ENCODE assay signal across 13 mouse cellular contexts in genomic region chr19:16593256-16593974, GRCm38 (mm10).
DNase-seq lines count a peak whose midpoint lies in the region; ATAC-seq lines count a peak whose summit lies in the region.
"Had no signal": no experiment of that assay in that cellular context is flagged by ENCODE, and none has a peak within 500 bp of the region (broad histone marks: within the 10 kb centered on the region; RNA-seq: fewer than 3 reads in every experiment).

No protein-coding gene starts in this region.

- intact Hi-C loops in left cerebral cortex, postnatal 36 days (cut with DNase I): no loop called here

- no peaks in the 10 kb centered on the region for H3K9me3 ChIP-seq in heart, embryonic 12.5 days (replicated peaks)
- H3K9me3 ChIP-seq: liver, embryonic 13.5 days; neural tube, embryonic 12.5 days; stomach, embryonic 15.5 days had no signal

- H3K27ac ChIP-seq in heart, embryonic 12.5 days (ENCODE audit: poor library complexity, severe bottlenecking): no peak overlapping the region
- H3K27ac ChIP-seq: liver, embryonic 13.5 days; neural tube, embryonic 12.5 days; stomach, embryonic 15.5 days had no signal

- WGBS in heart, embryonic 12.5 days: 77% methylated on average over 7 of the region's 7 CpGs

- no peak for ATAC-seq in heart, embryonic 12.5 days (ENCODE audit: insufficient number of reproducible peaks, low FRiP score)

- H3K4me1 ChIP-seq in heart, embryonic 12.5 days (replicated peaks): no peaks in the 10 kb centered on the region
- H3K4me1 ChIP-seq: liver, embryonic 13.5 days; neural tube, embryonic 12.5 days had no signal

- no peak overlapping the region for H3K4me2 ChIP-seq in heart, embryonic 12.5 days
- H3K4me2 ChIP-seq: liver, embryonic 13.5 days; neural tube, embryonic 12.5 days; stomach, embryonic 15.5 days had no signal

- no peak overlapping the region for H3K9ac ChIP-seq in heart, embryonic 12.5 days
- H3K9ac ChIP-seq: liver, embryonic 13.5 days; neural tube, embryonic 12.5 days; stomach, embryonic 15.5 days had no signal

- H3K36me3 ChIP-seq in heart, embryonic 12.5 days: no peaks in the 10 kb centered on the region
- H3K36me3 ChIP-seq: liver, embryonic 13.5 days; neural tube, embryonic 12.5 days; stomach, embryonic 15.5 days had no signal

- peaks cover 4% of the 10 kb centered on the region; the same call in 1 of the 2 replicates for H3K27me3 ChIP-seq in heart, embryonic 12.5 days (replicated peaks)
- H3K27me3 ChIP-seq: liver, embryonic 13.5 days; neural tube, embryonic 12.5 days; stomach, embryonic 15.5 days had no signal

- no peak overlapping the region for H3K4me3 ChIP-seq in heart, embryonic 12.5 days
- H3K4me3 ChIP-seq: liver, embryonic 13.5 days; neural tube, embryonic 12.5 days; stomach, embryonic 15.5 days had no signal

- DNase-seq in cerebellum, adult 9-11 months: peak; percentile 30
- no peak for DNase-seq in cerebellum, postnatal 36 days
- DNase-seq in left cerebral cortex, adult 11 months (ENCODE audit: low spot score): peak; percentile 47
- DNase-seq in left cerebral cortex, postnatal 36 days (ENCODE audit: low spot score in 2 of 2): no peak
- DNase-seq in 3T3-L1 (ENCODE audit: low read depth, low spot score): peak; percentile 89
- peak; percentile 72 for DNase-seq in adrenal gland, postnatal 25 days
- no peak for DNase-seq in heart, adult 18-20 months
- DNase-seq: B cell, adult 2 months; kidney, adult 18-20 months; liver, embryonic 13.5 days had no signal

Comparison
In these comparisons a context has a peak if more than half of its experiments do, and no peak if none do; other contexts are left out.
1. DNase-seq: peak in cerebellum, adult 9-11 months (single experiment), left cerebral cortex, adult 11 months (single experiment), 3T3-L1 (single experiment) and adrenal gland, postnatal 25 days (single experiment); none in cerebellum, postnatal 36 days (0 of 2), left cerebral cortex, postnatal 36 days (0 of 2) and heart, adult 18-20 months (0 of 2).